Mouse (Mus musculus) embryonic facial prominence, embryonic 15.5 days (tissue): ENCODE data around the gene Limk1. TPM values are rescaled to one million over a fixed set of nuclear protein-coding genes. Genes with fewer than 3 reads are reported as not detected.
A peak's percentile ranks its signal among the peaks of the same experiment; 100 is the strongest.

Experiments
- ATAC-seq: fragments of 200-750 bp; cut with Nextera tagmentation; 2 replicates; pipeline ENCODE4 v1.8.0; 2017; ENCODE audit warnings: low read depth, moderate TSS enrichment; ENCODE audit not compliant: insufficient number of reproducible peaks, low FRiP score, low TSS enrichment
- H3K27ac ChIP-seq: fragments of 300-500 bp; sonication (generic); replicated peaks from 2 replicates; pipeline ENCODE4 v1.5.1; 2015; ENCODE audit warnings: mild to moderate bottlenecking, inconsistent platforms
- H3K27me3 ChIP-seq: fragments of 300-500 bp; sonication (generic); 2 replicates; pipeline ENCODE4 v1.6.1; 2015; ENCODE audit warnings: inconsistent platforms
- H3K36me3 ChIP-seq: fragments of 300-500 bp; sonication (generic); 2 replicates; pipeline ENCODE4 v1.6.1; 2015; ENCODE audit warnings: mild to moderate bottlenecking, inconsistent platforms
- H3K4me1 ChIP-seq: fragments of 300-500 bp; sonication (generic); 2 replicates; pipeline ENCODE4 v1.6.1; 2015; ENCODE audit warnings: inconsistent platforms
- H3K4me2 ChIP-seq: fragments of 300-500 bp; sonication (generic); replicated peaks from 2 replicates; pipeline ENCODE4 v1.6.1; 2015; ENCODE audit warnings: mild to moderate bottlenecking, inconsistent platforms
- H3K4me3 ChIP-seq: fragments of 300-500 bp; sonication (generic); replicated peaks from 2 replicates; pipeline ENCODE4 v1.5.1; 2015; ENCODE audit warnings: mild to moderate bottlenecking, inconsistent platforms
- H3K9ac ChIP-seq: fragments of 300-500 bp; sonication (generic); 2 replicates; pipeline ENCODE4 v1.6.1; 2015; ENCODE audit warnings: inconsistent platforms
- H3K9me3 ChIP-seq: fragments of 300-500 bp; sonication (generic); replicated peaks from 2 replicates; pipeline ENCODE4 v1.6.1; 2016; ENCODE audit warnings: inconsistent platforms
- WGBS: fragments of 180-500 bp; shearing (Covaris S2); methylation state at CpG from one replicate; pipeline ENCODE4 v1.1.7; 2015; 5-methylcytosine and 5-hydroxymethylcytosine counted together
- polyA plus RNA-seq: library from polyadenylated mRNA; unstranded; fragments of >200 nt; fragmentation: Nextera tagmentation; extraction: Ambion mirVana; gene quantifications from 2 replicates; pipeline ENCODE4 v1.2.1, GENCODE M21; 2015

The Limk1 gene
- polyA plus RNA-seq, 1 experiment from 2014 or later = 9.0 TPM

- no peaks in the 10 kb centered on the region for H3K9me3 ChIP-seq
- H3K4me3 ChIP-seq = no peak overlapping the region
- peaks cover 6% of the 10 kb centered on the region for H3K4me1 ChIP-seq
- no peak overlapping the region for H3K4me2 ChIP-seq
- peaks cover 43% of the 10 kb centered on the region for H3K36me3 ChIP-seq
- no peak for ATAC-seq
- H3K9ac ChIP-seq = no peak overlapping the region
- no peak overlapping the region for H3K27ac ChIP-seq
- H3K27me3 ChIP-seq = no peaks in the 10 kb centered on the region
Observed at GRCm38 (mm10) chr5:134704157-134704556, 15.8 kb upstream of the Limk1 start.

- Histone ChIP-seq H3K4me3 (no peak overlapping the region), H3K4me1 (peaks cover under 1% of the 10 kb centered on the region), H3K9ac (no peak overlapping the region), H3K9me3 (no peaks in the 10 kb centered on the region), H3K36me3 (no peaks in the 10 kb centered on the region), H3K27me3 (no peaks in the 10 kb centered on the region), H3K27ac (no peak overlapping the region), H3K4me2 (no peak overlapping the region)
- 47% methylated on average over 2 of the region's 2 CpGs for WGBS
- no peak for ATAC-seq
Observed at GRCm38 (mm10) chr5:134695539-134695938, 7.1 kb upstream of the Limk1 start.

GRCm38 (mm10) chr5:134695082-134695481, 6.7 kb upstream of the Limk1 start:
- H3K9me3 ChIP-seq = no peaks in the 10 kb centered on the region
- no peaks in the 10 kb centered on the region for H3K27me3 ChIP-seq
- ATAC-seq = no peak
- H3K4me3 ChIP-seq = no peak overlapping the region
- H3K4me1 ChIP-seq = no peaks in the 10 kb centered on the region
- H3K4me2 ChIP-seq = no peak overlapping the region
- H3K27ac ChIP-seq = no peak overlapping the region
- WGBS = 11% methylated on average over 2 of the region's 2 CpGs
- H3K36me3 ChIP-seq = no peaks in the 10 kb centered on the region
- H3K9ac ChIP-seq = no peak overlapping the region

- no peaks in the 10 kb centered on the region for H3K27me3 ChIP-seq
- ATAC-seq = no peak
- H3K9ac ChIP-seq = no peak overlapping the region
- H3K4me3 ChIP-seq = no peak overlapping the region
- H3K4me2 ChIP-seq = no peak overlapping the region
- H3K9me3 ChIP-seq = no peaks in the 10 kb centered on the region
- H3K27ac ChIP-seq = no peak overlapping the region
- H3K4me1 ChIP-seq = peaks cover 8% of the 10 kb centered on the region
- 88% methylated on average over 1 of the region's 1 CpGs for WGBS
- no peaks in the 10 kb centered on the region for H3K36me3 ChIP-seq
Observed at GRCm38 (mm10) chr5:134692704-134693103, 4.3 kb upstream of the Limk1 start.

GRCm38 (mm10) chr5:134688718-134689284, 403 bp upstream of the Limk1 start:
- ATAC-seq = peak; percentile 96
- H3K9ac ChIP-seq = no peak overlapping the region; the same call in 1 of the 2 replicates
- peak overlapping the region; percentile 83 for H3K4me3 ChIP-seq
- H3K4me1 ChIP-seq = peaks cover 17% of the 10 kb centered on the region
- peak overlapping the region; percentile 76 for H3K27ac ChIP-seq
- WGBS = under 1% methylated on average over 38 of the region's 38 CpGs
- H3K4me2 ChIP-seq = peak overlapping the region; percentile 92
- H3K27me3 ChIP-seq = no peaks in the 10 kb centered on the region
- peaks cover 14% of the 10 kb centered on the region for H3K36me3 ChIP-seq
- no peaks in the 10 kb centered on the region for H3K9me3 ChIP-seq

- no peaks in the 10 kb centered on the region for H3K27me3 ChIP-seq
- no peak overlapping the region for H3K9ac ChIP-seq
- peaks cover 14% of the 10 kb centered on the region for H3K36me3 ChIP-seq
- peak overlapping the region; percentile 92 for H3K4me2 ChIP-seq
- H3K4me1 ChIP-seq = peaks cover 17% of the 10 kb centered on the region
- no peak overlapping the region for H3K27ac ChIP-seq
- H3K9me3 ChIP-seq = no peaks in the 10 kb centered on the region
- no peak for ATAC-seq
- 90% methylated on average over 1 of the region's 1 CpGs for WGBS
- H3K4me3 ChIP-seq = peak overlapping the region; percentile 83; the same call in 1 of the 2 replicates
Observed at GRCm38 (mm10) chr5:134687187-134687586, 1.2 kb downstream of the Limk1 start.

GRCm38 (mm10) chr5:134686541-134686940, 1.9 kb downstream of the Limk1 start:
- H3K4me2 ChIP-seq = no peak overlapping the region
- WGBS = 87% methylated on average over 6 of the region's 6 CpGs
- no peak overlapping the region for H3K27ac ChIP-seq
- H3K9ac ChIP-seq = no peak overlapping the region
- ATAC-seq = no peak
- peaks cover 14% of the 10 kb centered on the region for H3K36me3 ChIP-seq
- no peak overlapping the region for H3K4me3 ChIP-seq
- no peaks in the 10 kb centered on the region for H3K9me3 ChIP-seq
- H3K27me3 ChIP-seq = no peaks in the 10 kb centered on the region
- H3K4me1 ChIP-seq = peaks cover 17% of the 10 kb centered on the region

- Histone ChIP-seq H3K27me3 (no peaks in the 10 kb centered on the region), H3K4me2 (no peak overlapping the region), H3K36me3 (peaks cover 14% of the 10 kb centered on the region), H3K9me3 (no peaks in the 10 kb centered on the region), H3K4me3 (no peak overlapping the region), H3K27ac (no peak overlapping the region), H3K4me1 (peaks cover 15% of the 10 kb centered on the region), H3K9ac (no peak overlapping the region)
- WGBS = 85% methylated on average over 2 of the region's 2 CpGs
- ATAC-seq = no peak
Observed at GRCm38 (mm10) chr5:134684398-134684797, 4.0 kb downstream of the Limk1 start.

- ATAC-seq = no peak
- no peaks in the 10 kb centered on the region for H3K27me3 ChIP-seq
- no peak overlapping the region for H3K4me3 ChIP-seq
- H3K9ac ChIP-seq = no peak overlapping the region
- no peak overlapping the region for H3K27ac ChIP-seq
- H3K4me1 ChIP-seq = peaks cover 17% of the 10 kb centered on the region
- WGBS = 61% methylated on average over 2 of the region's 2 CpGs
- no peaks in the 10 kb centered on the region for H3K9me3 ChIP-seq
- H3K36me3 ChIP-seq = peaks cover 14% of the 10 kb centered on the region
- no peak overlapping the region for H3K4me2 ChIP-seq
Observed at GRCm38 (mm10) chr5:134683813-134684212, 4.6 kb downstream of the Limk1 start.

- Histone ChIP-seq H3K27ac (no peak overlapping the region), H3K4me1 (peaks cover 39% of the 10 kb centered on the region), H3K9ac (no peak overlapping the region), H3K4me3 (no peak overlapping the region), H3K36me3 (peaks cover 7% of the 10 kb centered on the region; the same call in 1 of the 2 replicates), H3K4me2 (no peak overlapping the region), H3K9me3 (no peaks in the 10 kb centered on the region), H3K27me3 (no peaks in the 10 kb centered on the region)
- 69% methylated on average over 12 of the region's 12 CpGs for WGBS
- no peak for ATAC-seq
Observed at GRCm38 (mm10) chr5:134680238-134680637, 8.2 kb downstream of the Limk1 start.

GRCm38 (mm10) chr5:134678827-134679546, 9.4 kb downstream of the Limk1 start:
- Histone ChIP-seq H3K9me3 (no peaks in the 10 kb centered on the region), H3K36me3 (no peaks in the 10 kb centered on the region), H3K4me3 (no peak overlapping the region), H3K4me2 (no peak overlapping the region), H3K4me1 (peaks cover 43% of the 10 kb centered on the region), H3K27me3 (no peaks in the 10 kb centered on the region), H3K9ac (no peak overlapping the region), H3K27ac (0 out of 2 replicates have a peak overlapping the region, but pooled peaks have one; percentile 65)
- ATAC-seq = no peak
- 65% methylated on average over 8 of the region's 8 CpGs for WGBS
